Mouse (Mus musculus) kidney, adult 2 months (tissue): Measurements from ENCODE around the gene Reln.

Source experiments
- CTCF ChIP-seq: fragments of 200-500 bp; conservative IDR thresholded peaks from 2 replicates; pipeline ENCODE4 v1.5.1; 2011; ENCODE audit warnings: low read depth, mild to moderate bottlenecking, control low read depth, low read length, moderate library complexity, mixed read lengths; ENCODE audit not compliant: insufficient read depth, insufficient read length
- POLR2A ChIP-seq: fragments of 200-500 bp; IDR thresholded peaks from one replicate; pipeline ENCODE4 v1.6.1; 2011; ENCODE audit warnings: low read depth, low read length, control low read depth

- TF ChIP-seq POLR2A, result no peak
- no peak for TF ChIP-seq CTCF
These were observed 612 bp upstream of the Reln start for GRCm38 (mm10) chr5:22344976-22345651.
